Mouse (Mus musculus): ENCODE measurements around the gene Pou3f1. TPM values are rescaled to one million over a fixed set of nuclear protein-coding genes. Genes with fewer than 3 reads are reported as not detected.
A peak's percentile ranks its signal among the peaks of the same experiment; 100 is the strongest.

Gene Pou3f1
- polyA plus RNA-seq, 1 experiment: 0.22 TPM

DNA sequence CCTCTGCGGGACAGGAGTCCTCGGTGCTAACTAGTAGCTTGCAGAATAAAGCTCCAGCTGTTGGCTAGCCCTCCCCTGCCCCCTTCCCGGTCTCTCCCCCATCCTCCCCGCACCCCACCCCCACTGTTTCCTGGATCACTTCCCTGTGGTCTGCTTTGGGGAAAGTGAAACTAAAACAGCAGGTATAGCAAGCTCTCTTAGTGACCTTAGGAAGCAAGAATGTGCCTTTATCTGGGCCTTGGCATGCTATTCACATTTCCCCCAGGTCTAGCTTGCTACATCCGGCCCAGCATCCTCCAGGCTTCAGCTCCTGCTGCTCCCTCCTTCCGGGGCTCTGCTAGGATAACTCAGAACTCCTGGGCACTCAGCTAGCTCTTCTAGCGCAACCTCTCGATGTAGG lies 10.0 kb upstream of the Pou3f1 start:
- TF ChIP-seq CTCF (IDR thresholded peaks at IDR 0.05; ENCODE audit: insufficient read depth, low read length) (no peak), POLR2A (IDR thresholded peaks at IDR 0.05; ENCODE audit: borderline replicate concordance, extremely low read depth, low read depth, low read length) (no peak)
- peak overlapping the region; percentile 18 for H3K4me3 ChIP-seq (replicated peaks; ENCODE audit: extremely low read depth, low read depth, low read length)
- no peaks in the 10 kb centered on the region; the same call in 1 of the 2 replicates for H3K4me1 ChIP-seq (ENCODE audit: control insufficient read depth, insufficient read depth, low read length)
- WGBS: 10% methylated on average over 8 of the region's 8 CpGs
- DNase-seq: no peak

DNA sequence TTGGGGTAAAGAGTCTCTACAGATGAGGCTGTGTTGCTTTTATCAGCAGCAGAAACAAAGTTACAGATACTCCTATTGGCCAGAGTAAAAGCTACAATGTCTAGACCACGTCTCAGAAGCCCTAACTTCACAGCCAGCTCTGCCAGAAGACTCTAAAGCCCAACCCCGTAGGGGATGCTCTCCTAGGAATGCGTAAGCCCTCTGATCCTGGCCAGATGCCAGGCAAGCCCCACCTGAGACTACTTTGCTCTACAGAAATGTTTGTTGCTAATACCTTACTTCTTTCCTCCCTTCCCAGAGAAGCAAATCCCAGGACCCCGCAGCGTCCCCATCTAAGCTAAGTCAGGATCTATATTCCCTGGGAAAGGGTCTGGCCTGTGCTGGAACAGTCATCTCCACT lies 8.7 kb upstream of the Pou3f1 start:
- WGBS: 52% methylated on average over 5 of the region's 5 CpGs
- Histone ChIP-seq H3K4me1 (ENCODE audit: control insufficient read depth, insufficient read depth, low read length) (no peaks in the 10 kb centered on the region; the same call in 1 of the 2 replicates), H3K4me3 (replicated peaks; ENCODE audit: extremely low read depth, low read depth, low read length) (no peak overlapping the region)
- TF ChIP-seq CTCF (IDR thresholded peaks at IDR 0.05; ENCODE audit: insufficient read depth, low read length): no peak
- TF ChIP-seq POLR2A (IDR thresholded peaks at IDR 0.05; ENCODE audit: borderline replicate concordance, extremely low read depth, low read depth, low read length): no peak
- DNase-seq: no peak

DNA sequence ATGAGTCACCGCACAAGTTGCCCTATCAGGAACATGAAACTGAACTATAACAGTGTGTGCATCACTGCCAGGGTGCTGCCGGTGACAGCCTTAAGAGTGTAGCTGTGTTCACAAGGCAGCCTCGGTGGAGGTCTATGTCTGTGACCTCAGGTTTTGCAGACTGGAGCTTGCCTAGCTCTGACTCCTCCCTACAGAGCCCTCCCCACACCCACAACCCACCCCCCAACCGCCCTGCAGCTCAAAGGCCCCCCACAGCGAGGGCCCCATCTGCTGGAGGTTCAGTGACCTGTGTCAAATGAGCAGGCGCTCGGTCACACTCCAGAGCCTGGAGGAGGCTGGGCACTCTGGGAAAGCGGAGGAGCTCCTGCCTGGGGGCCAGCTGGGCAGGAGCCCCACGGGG lies 3.7 kb upstream of the Pou3f1 start:
- TF ChIP-seq POLR2A (IDR thresholded peaks at IDR 0.05; ENCODE audit: borderline replicate concordance, extremely low read depth, low read depth, low read length) (no peak), CTCF (IDR thresholded peaks at IDR 0.05; ENCODE audit: insufficient read depth, low read length) (no peak)
- no peak for DNase-seq
- H3K4me1 ChIP-seq (ENCODE audit: control insufficient read depth, insufficient read depth, low read length): peaks cover 3% of the 10 kb centered on the region; the same call in 1 of the 2 replicates
- H3K4me3 ChIP-seq (replicated peaks; ENCODE audit: extremely low read depth, low read depth, low read length): no peak overlapping the region
- WGBS: 13% methylated on average over 9 of the region's 9 CpGs

DNA sequence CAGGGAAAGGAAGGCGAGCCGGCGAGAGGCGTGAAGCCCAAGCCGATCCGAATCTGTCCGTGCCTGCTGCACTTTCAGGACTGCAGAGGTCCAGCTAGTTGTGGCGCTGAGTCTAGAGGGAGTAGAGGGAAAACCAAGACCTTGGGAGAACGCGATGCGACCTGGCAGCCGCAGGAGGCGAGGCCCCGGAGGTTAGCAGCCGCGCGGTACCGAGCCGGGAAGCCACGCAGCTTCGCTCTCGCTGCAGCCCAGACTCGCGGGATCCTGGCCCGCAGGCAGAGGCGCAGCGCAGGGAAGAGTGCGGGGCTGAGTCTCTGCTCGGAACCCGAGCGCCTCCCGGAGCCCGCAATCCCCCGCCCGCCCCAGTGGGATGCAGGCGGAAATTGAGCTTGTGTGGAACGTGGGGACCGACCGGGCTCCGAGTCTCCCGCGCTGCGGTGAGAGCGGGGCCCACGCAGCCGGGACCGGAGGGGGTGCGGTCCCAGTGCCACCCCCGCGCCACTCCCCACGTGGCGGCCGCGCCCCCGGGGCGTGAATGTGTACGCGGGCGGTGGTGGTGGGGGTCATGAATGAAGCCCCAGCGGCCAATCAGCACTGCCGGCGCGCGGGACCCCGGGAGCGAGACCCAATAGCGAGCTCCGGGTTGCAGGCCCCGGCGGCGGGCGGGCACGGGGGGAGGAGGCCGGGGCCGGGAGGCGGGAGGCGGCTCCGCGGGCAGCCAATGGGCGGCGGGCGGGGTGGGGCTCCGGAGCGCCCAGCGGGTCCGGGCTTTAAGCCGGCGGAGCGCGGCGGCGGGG lies 445 bp downstream of the Pou3f1 start:
- DNase-seq: peak; percentile 58
- 1% methylated on average over 85 of the region's 92 CpGs for WGBS
- no peak for TF ChIP-seq POLR2A (IDR thresholded peaks at IDR 0.05; ENCODE audit: borderline replicate concordance, extremely low read depth, low read depth, low read length)
- TF ChIP-seq CTCF (IDR thresholded peaks at IDR 0.05; ENCODE audit: insufficient read depth, low read length): no peak
- Histone ChIP-seq H3K4me1 (ENCODE audit: control insufficient read depth, insufficient read depth, low read length) (peaks cover 7% of the 10 kb centered on the region; the same call in 1 of the 2 replicates), H3K4me3 (replicated peaks; ENCODE audit: extremely low read depth, low read depth, low read length) (peak overlapping the region; percentile 56)

DNA sequence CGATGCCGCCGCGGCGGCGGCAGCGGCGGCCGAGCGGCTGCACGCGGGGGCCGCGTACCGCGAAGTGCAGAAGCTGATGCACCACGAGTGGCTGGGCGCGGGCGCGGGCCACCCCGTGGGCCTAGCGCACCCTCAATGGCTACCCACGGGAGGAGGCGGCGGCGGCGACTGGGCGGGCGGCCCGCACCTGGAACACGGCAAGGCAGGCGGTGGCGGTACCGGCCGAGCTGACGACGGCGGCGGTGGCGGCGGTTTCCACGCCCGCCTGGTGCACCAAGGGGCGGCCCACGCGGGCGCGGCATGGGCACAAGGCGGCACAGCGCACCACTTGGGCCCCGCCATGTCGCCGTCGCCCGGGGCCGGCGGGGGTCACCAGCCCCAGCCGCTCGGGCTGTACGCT lies 1.2 kb downstream of the Pou3f1 start:
- WGBS: 3% methylated on average over 39 of the region's 61 CpGs
- H3K4me1 ChIP-seq (ENCODE audit: control insufficient read depth, insufficient read depth, low read length): peaks cover 7% of the 10 kb centered on the region; the same call in 1 of the 2 replicates
- TF ChIP-seq CTCF (IDR thresholded peaks at IDR 0.05; ENCODE audit: insufficient read depth, low read length) (no peak), POLR2A (IDR thresholded peaks at IDR 0.05; ENCODE audit: borderline replicate concordance, extremely low read depth, low read depth, low read length) (no peak)
- no peak for DNase-seq
- H3K4me3 ChIP-seq (replicated peaks; ENCODE audit: extremely low read depth, low read depth, low read length): no peak overlapping the region

DNA sequence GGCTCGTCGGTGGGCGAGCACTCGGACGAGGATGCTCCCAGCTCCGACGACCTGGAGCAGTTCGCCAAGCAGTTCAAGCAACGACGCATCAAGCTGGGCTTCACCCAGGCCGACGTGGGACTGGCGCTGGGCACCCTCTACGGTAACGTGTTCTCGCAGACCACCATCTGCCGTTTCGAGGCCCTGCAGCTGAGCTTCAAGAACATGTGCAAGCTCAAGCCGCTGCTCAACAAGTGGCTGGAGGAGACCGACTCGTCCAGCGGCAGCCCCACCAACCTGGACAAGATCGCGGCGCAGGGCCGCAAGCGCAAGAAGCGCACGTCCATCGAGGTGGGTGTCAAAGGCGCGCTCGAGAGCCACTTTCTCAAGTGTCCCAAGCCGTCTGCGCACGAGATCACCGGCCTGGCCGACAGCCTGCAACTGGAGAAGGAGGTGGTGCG lies 1.8 kb downstream of the Pou3f1 start:
- Histone ChIP-seq H3K4me1 (ENCODE audit: control insufficient read depth, insufficient read depth, low read length) (peaks cover 7% of the 10 kb centered on the region; the same call in 1 of the 2 replicates), H3K4me3 (replicated peaks; ENCODE audit: extremely low read depth, low read depth, low read length) (no peak overlapping the region)
- TF ChIP-seq POLR2A (IDR thresholded peaks at IDR 0.05; ENCODE audit: borderline replicate concordance, extremely low read depth, low read depth, low read length): no peak
- TF ChIP-seq CTCF (IDR thresholded peaks at IDR 0.05; ENCODE audit: insufficient read depth, low read length): no peak
- DNase-seq: peak; percentile 27
- WGBS: 2% methylated on average over 39 of the region's 39 CpGs

DNA sequence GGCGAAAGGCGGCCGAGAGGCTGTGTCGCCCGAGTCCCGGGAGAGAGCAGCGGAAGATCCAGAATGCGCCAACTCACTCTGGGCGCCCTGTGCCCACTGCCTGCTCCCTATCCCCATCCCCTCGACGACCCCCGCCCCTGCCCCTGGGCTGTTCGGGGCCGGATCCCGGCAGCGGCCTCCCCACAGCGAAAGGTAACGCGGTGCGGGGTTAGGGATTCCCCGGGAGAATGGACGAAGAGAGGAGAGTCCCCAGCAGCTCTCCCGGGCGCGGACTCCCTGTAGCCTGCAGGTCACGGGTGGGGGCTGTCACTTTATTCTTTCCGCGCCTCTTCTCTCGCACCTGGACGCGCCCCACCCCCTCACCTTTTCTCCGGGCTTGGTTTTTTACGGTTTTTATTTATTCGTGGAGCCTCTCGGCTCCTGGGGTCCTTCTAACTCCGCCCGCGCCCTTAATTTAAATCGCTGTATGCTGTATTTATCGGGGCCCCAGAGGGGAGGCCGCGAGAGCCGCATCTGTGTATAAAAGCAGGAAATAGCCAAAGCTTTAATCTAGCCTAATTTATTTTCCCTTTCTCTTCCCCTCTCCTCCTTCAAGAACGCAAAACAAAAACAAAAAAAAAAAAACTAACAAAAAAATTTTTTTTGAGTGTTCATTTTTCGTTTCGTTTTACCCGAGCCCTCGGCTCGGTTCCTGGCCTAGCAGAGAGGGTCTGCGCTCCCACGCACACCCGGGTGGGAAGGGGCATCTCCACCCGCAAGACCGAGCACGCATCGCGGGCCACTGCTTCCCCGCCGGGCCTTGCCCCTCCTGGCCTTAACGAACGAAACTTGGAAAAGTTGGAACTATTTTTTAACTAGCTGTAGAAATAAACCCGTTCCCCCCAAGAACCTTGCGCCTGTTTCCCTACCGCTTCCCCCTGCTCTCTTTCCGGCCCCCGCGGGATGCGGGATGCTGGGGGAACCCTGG lies 2.9 kb downstream of the Pou3f1 start:
- TF ChIP-seq CTCF (IDR thresholded peaks at IDR 0.05; ENCODE audit: insufficient read depth, low read length) (no peak), POLR2A (IDR thresholded peaks at IDR 0.05; ENCODE audit: borderline replicate concordance, extremely low read depth, low read depth, low read length) (no peak)
- no peak overlapping the region for H3K4me3 ChIP-seq (replicated peaks; ENCODE audit: extremely low read depth, low read depth, low read length)
- DNase-seq: peak; percentile 24
- peaks cover 7% of the 10 kb centered on the region; the same call in 1 of the 2 replicates for H3K4me1 ChIP-seq (ENCODE audit: control insufficient read depth, insufficient read depth, low read length)
- 5% methylated on average over 68 of the region's 68 CpGs for WGBS

DNA sequence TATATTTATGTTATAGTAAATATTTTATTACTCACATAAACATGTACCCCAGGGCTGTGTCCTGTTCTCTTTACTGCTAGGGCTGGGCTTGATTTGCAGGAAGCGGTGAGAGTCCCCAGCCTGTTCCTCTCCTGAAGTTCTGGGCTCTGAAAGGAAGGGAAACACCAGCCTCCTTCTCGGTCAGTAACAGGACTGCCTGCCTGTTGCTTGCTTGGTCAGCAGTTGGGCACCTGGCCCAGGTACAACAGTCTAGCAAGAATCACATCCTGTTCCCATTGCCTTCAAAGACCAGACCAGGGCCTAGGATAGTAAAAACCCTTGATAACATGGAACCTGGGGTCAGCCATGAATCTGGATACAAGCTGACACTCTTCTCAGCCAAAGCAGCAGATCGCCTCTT lies 4.0 kb downstream of the Pou3f1 start:
- 51% methylated on average over 3 of the region's 3 CpGs for WGBS
- no peak for TF ChIP-seq POLR2A (IDR thresholded peaks at IDR 0.05; ENCODE audit: borderline replicate concordance, extremely low read depth, low read depth, low read length)
- no peak for TF ChIP-seq CTCF (IDR thresholded peaks at IDR 0.05; ENCODE audit: insufficient read depth, low read length)
- H3K4me3 ChIP-seq (replicated peaks; ENCODE audit: extremely low read depth, low read depth, low read length): no peak overlapping the region
- DNase-seq: no peak
- H3K4me1 ChIP-seq (ENCODE audit: control insufficient read depth, insufficient read depth, low read length): peaks cover 7% of the 10 kb centered on the region; the same call in 1 of the 2 replicates

DNA sequence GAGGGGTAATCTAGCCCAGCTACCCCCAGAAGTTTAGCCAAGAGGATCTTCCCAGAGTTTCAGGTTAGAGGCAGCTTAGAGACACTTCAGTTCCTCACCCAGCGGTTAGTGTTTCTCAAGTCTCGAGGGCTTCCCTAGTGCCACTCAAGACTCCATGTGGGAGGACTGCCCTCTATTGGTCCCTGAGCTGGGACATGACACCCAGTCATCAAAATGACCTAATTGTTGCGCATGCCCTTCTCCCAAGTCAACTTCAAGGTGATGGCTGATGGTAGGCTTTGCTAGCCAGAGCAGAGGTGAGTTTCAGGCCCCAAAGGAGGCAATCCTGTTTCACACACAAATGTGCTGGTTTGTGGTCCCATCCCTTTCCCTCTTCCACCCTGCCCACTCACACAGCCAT lies 6.4 kb downstream of the Pou3f1 start:
- no peak for DNase-seq
- Histone ChIP-seq H3K4me1 (ENCODE audit: control insufficient read depth, insufficient read depth, low read length) (peaks cover 3% of the 10 kb centered on the region; the same call in 1 of the 2 replicates), H3K4me3 (replicated peaks; ENCODE audit: extremely low read depth, low read depth, low read length) (no peak overlapping the region)
- 35% methylated on average over 3 of the region's 3 CpGs for WGBS
- TF ChIP-seq POLR2A (IDR thresholded peaks at IDR 0.05; ENCODE audit: borderline replicate concordance, extremely low read depth, low read depth, low read length) (no peak), CTCF (IDR thresholded peaks at IDR 0.05; ENCODE audit: insufficient read depth, low read length) (peak; percentile 46)
